In the genomic region with DNA sequence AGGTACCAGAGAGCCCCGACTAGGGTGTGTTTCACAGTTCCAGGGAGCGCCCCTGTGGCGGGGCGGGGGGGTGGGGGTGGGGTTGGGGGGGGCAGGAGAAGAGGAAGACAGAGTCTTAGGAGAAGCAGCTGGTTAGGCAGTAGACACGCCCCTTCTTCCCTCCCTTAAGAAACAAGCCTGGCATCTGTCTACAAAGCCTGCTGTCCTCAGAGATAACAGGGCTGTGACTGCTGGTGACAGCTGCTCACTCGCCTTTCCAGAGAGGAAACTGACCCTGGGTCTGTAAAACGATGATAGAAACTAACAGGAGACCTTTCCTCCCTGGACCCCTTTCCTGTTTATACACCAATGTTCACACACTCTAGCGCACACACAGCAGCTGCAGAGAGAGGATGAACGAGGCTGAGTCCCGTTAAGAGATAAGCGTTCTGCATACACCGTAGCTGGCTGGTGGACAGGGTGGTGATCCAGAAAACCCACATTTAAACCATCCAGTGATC, we compare ENCODE assay signal across 8 mouse cellular contexts.
DNase-seq lines count a peak whose midpoint lies in the region; ATAC-seq and TF ChIP-seq lines count a peak whose summit lies in the region.

No protein-coding gene starts in this region.

- TF ChIP-seq CTCF in testis, adult 2 months (IDR thresholded peaks at IDR 0.05; ENCODE audit: control insufficient read depth, insufficient read depth, insufficient replicate concordance, low read depth, low read length): no peak

- H3K36me3 ChIP-seq in testis, adult 2 months (ENCODE audit: control insufficient read depth, insufficient read depth, low read length): no peaks in the 10 kb centered on the region
- no peaks in the 10 kb centered on the region for H3K36me3 ChIP-seq in heart, embryonic 10.5 days
- no peaks in the 10 kb centered on the region for H3K36me3 ChIP-seq in limb, embryonic 12.5 days
- no peaks in the 10 kb centered on the region for H3K36me3 ChIP-seq in midbrain, embryonic 12.5 days

- 8% methylated on average over 12 of the region's 12 CpGs for WGBS in heart, embryonic 10.5 days
- WGBS in limb, embryonic 12.5 days: 28% methylated on average over 12 of the region's 12 CpGs
- WGBS in midbrain, embryonic 12.5 days: 21% methylated on average over 12 of the region's 12 CpGs

- H3K9ac ChIP-seq in limb, embryonic 12.5 days (replicated peaks): no peak overlapping the region
- H3K9ac ChIP-seq in midbrain, embryonic 12.5 days (replicated peaks): no peak overlapping the region

- H3K4me2 ChIP-seq in limb, embryonic 12.5 days: no peak overlapping the region
- no peak overlapping the region for H3K4me2 ChIP-seq in midbrain, embryonic 12.5 days (replicated peaks)

- H3K27ac ChIP-seq in testis, adult 2 months (ENCODE audit: control insufficient read depth, insufficient read depth, low read depth, low read length): peak overlapping the region; percentile 55
- peak overlapping the region; percentile 86 for H3K27ac ChIP-seq in heart, embryonic 10.5 days
- peak overlapping the region; percentile 66 for H3K27ac ChIP-seq in limb, embryonic 12.5 days
- H3K27ac ChIP-seq in midbrain, embryonic 12.5 days (replicated peaks): peak overlapping the region; percentile 52

- H3K27me3 ChIP-seq in testis, adult 2 months (ENCODE audit: control insufficient read depth, insufficient read depth, low read length): no peaks in the 10 kb centered on the region
- no peaks in the 10 kb centered on the region for H3K27me3 ChIP-seq in heart, embryonic 10.5 days (ENCODE audit: insufficient read depth, poor library complexity, severe bottlenecking)
- no peaks in the 10 kb centered on the region; the same call in 1 of the 2 replicates for H3K27me3 ChIP-seq in limb, embryonic 12.5 days
- H3K27me3 ChIP-seq in midbrain, embryonic 12.5 days: peaks cover 66% of the 10 kb centered on the region

- no peak for TF ChIP-seq POLR2A in testis, adult 2 months (IDR thresholded peaks at IDR 0.05; ENCODE audit: control insufficient read depth, low read depth, low read length)

- no peak; the same call in 1 of the 2 replicates for ATAC-seq in limb, embryonic 12.5 days (ENCODE audit: insufficient number of reproducible peaks, insufficient read depth, low FRiP score, low TSS enrichment, low read depth)
- peak; percentile 31 for ATAC-seq in midbrain, embryonic 12.5 days (ENCODE audit: low FRiP score, low read depth)

- H3K4me3 ChIP-seq in testis, adult 2 months (ENCODE audit: control insufficient read depth, low read depth, low read length): no peak overlapping the region
- H3K4me3 ChIP-seq in heart, embryonic 10.5 days: peak overlapping the region; percentile 39
- H3K4me3 ChIP-seq in limb, embryonic 12.5 days (replicated peaks): no peak overlapping the region
- H3K4me3 ChIP-seq in midbrain, embryonic 12.5 days: no peak overlapping the region

- H3K9me3 ChIP-seq in heart, embryonic 10.5 days: no peaks in the 10 kb centered on the region
- no peaks in the 10 kb centered on the region for H3K9me3 ChIP-seq in limb, embryonic 12.5 days
- H3K9me3 ChIP-seq in midbrain, embryonic 12.5 days: no peaks in the 10 kb centered on the region

- DNase-seq in testis, postnatal 14 days (ENCODE audit: low spot score): no peak
- DNase-seq in heart, embryonic 10.5 days (ENCODE audit: low spot score): peak; percentile 91
- no peak for DNase-seq in layer of hippocampus, postnatal 14 days (ENCODE audit: low spot score in 2 of 2)
- DNase-seq in urinary bladder, postnatal 14 days (ENCODE audit: low spot score): no peak
- no peak for DNase-seq in adrenal gland, postnatal 4 days (ENCODE audit: low spot score in 2 of 2)

- H3K4me1 ChIP-seq in testis, adult 2 months (ENCODE audit: control insufficient read depth, insufficient read depth, low read length): peaks cover 20% of the 10 kb centered on the region
- H3K4me1 ChIP-seq in heart, embryonic 10.5 days: peaks cover 60% of the 10 kb centered on the region
- H3K4me1 ChIP-seq in limb, embryonic 12.5 days (replicated peaks): peaks cover 43% of the 10 kb centered on the region
- peaks cover 31% of the 10 kb centered on the region for H3K4me1 ChIP-seq in midbrain, embryonic 12.5 days
